Mouse (Mus musculus): ENCODE results near the gene Snrnp35.
"Not testable (repeated sequence)": the region's sequence is repeated elsewhere in the genome, so short reads cannot be mapped to it uniquely, and the experiment has no call there.

Gene Snrnp35

GRCm38 (mm10) chr5:124463462-124463861 lies 19.5 kb upstream of the Snrnp35 start:
- no peak for DNase-seq

GRCm38 (mm10) chr5:124464905-124465304 lies 18.0 kb upstream of the Snrnp35 start:
- DNase-seq: no peak

- no peak for DNase-seq
Observed at GRCm38 (mm10) chr5:124467766-124468165, 15.2 kb upstream of the Snrnp35 start.

GRCm38 (mm10) chr5:124468365-124468764 lies 14.6 kb upstream of the Snrnp35 start:
- no peak for DNase-seq

- DNase-seq: no peak
Observed at GRCm38 (mm10) chr5:124469486-124469885, 13.4 kb upstream of the Snrnp35 start.

GRCm38 (mm10) chr5:124470591-124471171 lies 12.3 kb upstream of the Snrnp35 start:
- DNase-seq: no peak

- no peak for DNase-seq
Observed at GRCm38 (mm10) chr5:124478873-124479204, 4.1 kb upstream of the Snrnp35 start.

GRCm38 (mm10) chr5:124480119-124480518 lies 2.8 kb upstream of the Snrnp35 start:
- no peak for DNase-seq

- no peak for DNase-seq
Observed at GRCm38 (mm10) chr5:124481714-124482113, 1.2 kb upstream of the Snrnp35 start.

GRCm38 (mm10) chr5:124482436-124482965 lies 433 bp upstream of the Snrnp35 start:
- peak; percentile 43 to 59 for DNase-seq

GRCm38 (mm10) chr5:124483655-124484396 lies 892 bp downstream of the Snrnp35 start:
- DNase-seq: peak in 1 of 2 experiments; percentile 35

GRCm38 (mm10) chr5:124485654-124486053 lies 2.7 kb downstream of the Snrnp35 start:
- no peak for DNase-seq

- no peak for DNase-seq
Observed at GRCm38 (mm10) chr5:124488885-124489284, 6.0 kb downstream of the Snrnp35 start.

- DNase-seq: no peak
Observed at GRCm38 (mm10) chr5:124491732-124492131, 8.8 kb downstream of the Snrnp35 start.

GRCm38 (mm10) chr5:124492618-124493017 lies 9.7 kb downstream of the Snrnp35 start:
- no peak for DNase-seq

GRCm38 (mm10) chr5:124493455-124493854 lies 10.5 kb downstream of the Snrnp35 start:
- no peak for DNase-seq

GRCm38 (mm10) chr5:124495547-124495946 lies 12.6 kb downstream of the Snrnp35 start:
- DNase-seq: no peak

- DNase-seq: no peak
Observed at GRCm38 (mm10) chr5:124496614-124497514, 13.9 kb downstream of the Snrnp35 start.

- DNase-seq: peak; percentile 41 to 52
Observed at GRCm38 (mm10) chr5:124498221-124498876, 15.4 kb downstream of the Snrnp35 start.

- DNase-seq: no peak
Observed at GRCm38 (mm10) chr5:124499001-124499400, 16.1 kb downstream of the Snrnp35 start.

- DNase-seq: not testable (repeated sequence)
Observed at GRCm38 (mm10) chr5:124500037-124500436, 17.1 kb downstream of the Snrnp35 start.

- DNase-seq: no peak
Observed at GRCm38 (mm10) chr5:124500573-124500972, 17.6 kb downstream of the Snrnp35 start.

- no peak for DNase-seq
Observed at GRCm38 (mm10) chr5:124501541-124501940, 18.6 kb downstream of the Snrnp35 start.
